Mouse (Mus musculus) lung, embryonic 15.5 days (tissue): ENCODE data around the gene Nup54. TPM values are rescaled to one million over a fixed set of nuclear protein-coding genes. Genes with fewer than 3 reads are reported as not detected.

Experiments
- ATAC-seq: fragments of 200-750 bp; cut with Nextera tagmentation; 2 replicates; pipeline ENCODE4 v1.8.0; 2017; ENCODE audit warnings: moderate number of reproducible peaks, borderline replicate concordance; ENCODE audit not compliant: low FRiP score, low TSS enrichment; ENCODE audit errors: extremely low read depth
- H3K27ac ChIP-seq: fragments of 300-500 bp; sonication (generic); 2 replicates; pipeline ENCODE4 v1.5.1; 2015; ENCODE audit warnings: moderate library complexity, mild to moderate bottlenecking, inconsistent platforms
- H3K27me3 ChIP-seq: fragments of 300-500 bp; sonication (generic); 2 replicates; pipeline ENCODE4 v1.6.1; 2015; ENCODE audit warnings: inconsistent platforms
- H3K36me3 ChIP-seq: fragments of 300-500 bp; sonication (generic); 2 replicates; pipeline ENCODE4 v1.6.1; 2015; ENCODE audit warnings: inconsistent platforms
- H3K4me1 ChIP-seq: fragments of 300-500 bp; sonication (generic); 2 replicates; pipeline ENCODE4 v1.6.1; 2015; ENCODE audit warnings: inconsistent platforms
- H3K4me2 ChIP-seq: fragments of 300-500 bp; sonication (generic); 2 replicates; pipeline ENCODE4 v1.6.1; 2015; ENCODE audit warnings: inconsistent platforms, mild to moderate bottlenecking, moderate library complexity
- H3K4me3 ChIP-seq: fragments of 300-500 bp; sonication (generic); 2 replicates; pipeline ENCODE4 v1.5.1; 2015; ENCODE audit warnings: mild to moderate bottlenecking, inconsistent platforms
- H3K9ac ChIP-seq: fragments of 300-500 bp; sonication (generic); 2 replicates; pipeline ENCODE4 v1.6.1; 2015; ENCODE audit warnings: inconsistent platforms
- H3K9me3 ChIP-seq: fragments of 300-500 bp; sonication (generic); 2 replicates; pipeline ENCODE4 v1.6.1; 2016; ENCODE audit warnings: inconsistent platforms
- WGBS: fragments of 180-500 bp; shearing (Covaris S2); methylation state at CpG from one replicate; pipeline ENCODE4 v1.1.7; 2015; 5-methylcytosine and 5-hydroxymethylcytosine counted together
- polyA plus RNA-seq: library from polyadenylated mRNA; unstranded; fragments of >200 nt; fragmentation: Nextera tagmentation; extraction: Ambion mirVana; gene quantifications from 2 replicates; pipeline ENCODE4 v1.2.1, GENCODE M21; 2015

The Nup54 gene
- polyA plus RNA-seq, 1 experiment from 2014 or later = 56.8 TPM

GRCm38 (mm10) chr5:92446736-92447135 is 11.7 kb upstream of the Nup54 start:
- Histone ChIP-seq H3K9ac (no peak overlapping the region), H3K4me3 (no peak overlapping the region), H3K27ac (no peak overlapping the region), H3K9me3 (no peaks in the 10 kb centered on the region), H3K4me1 (no peaks in the 10 kb centered on the region), H3K36me3 (peaks cover 70% of the 10 kb centered on the region), H3K4me2 (no peak overlapping the region), H3K27me3 (no peaks in the 10 kb centered on the region)
- WGBS = 93% methylated on average over 5 of the region's 5 CpGs
- no peak for ATAC-seq

GRCm38 (mm10) chr5:92445016-92445415 is 10.0 kb upstream of the Nup54 start:
- Histone ChIP-seq H3K27me3 (no peaks in the 10 kb centered on the region), H3K9ac (no peak overlapping the region), H3K36me3 (peaks cover 55% of the 10 kb centered on the region), H3K27ac (no peak overlapping the region), H3K9me3 (no peaks in the 10 kb centered on the region), H3K4me2 (no peak overlapping the region), H3K4me1 (no peaks in the 10 kb centered on the region), H3K4me3 (no peak overlapping the region)
- no peak for ATAC-seq
- WGBS = 88% methylated on average over 2 of the region's 2 CpGs

GRCm38 (mm10) chr5:92442914-92443313 is 7.9 kb upstream of the Nup54 start:
- H3K27ac ChIP-seq = no peak overlapping the region

GRCm38 (mm10) chr5:92441494-92441893 is 6.5 kb upstream of the Nup54 start:
- Histone ChIP-seq H3K4me2 (no peak overlapping the region), H3K27ac (no peak overlapping the region), H3K36me3 (peaks cover 21% of the 10 kb centered on the region), H3K9ac (no peak overlapping the region), H3K9me3 (no peaks in the 10 kb centered on the region), H3K4me3 (no peak overlapping the region), H3K27me3 (no peaks in the 10 kb centered on the region), H3K4me1 (no peaks in the 10 kb centered on the region)
- 61% methylated on average over 5 of the region's 5 CpGs for WGBS
- no peak for ATAC-seq

More at GRCm38 (mm10) chr5:92442914-92443313, 7.9 kb upstream of the Nup54 start:
- Histone ChIP-seq H3K4me2 (no peak overlapping the region), H3K36me3 (peaks cover 34% of the 10 kb centered on the region), H3K9me3 (no peaks in the 10 kb centered on the region), H3K9ac (no peak overlapping the region), H3K27me3 (no peaks in the 10 kb centered on the region), H3K4me3 (no peak overlapping the region), H3K4me1 (no peaks in the 10 kb centered on the region)
- no peak for ATAC-seq
- 28% methylated on average over 7 of the region's 7 CpGs for WGBS

- Histone ChIP-seq H3K9me3 (no peaks in the 10 kb centered on the region), H3K27ac (no peak overlapping the region), H3K9ac (no peak overlapping the region), H3K27me3 (no peaks in the 10 kb centered on the region), H3K4me1 (peaks cover 8% of the 10 kb centered on the region), H3K36me3 (peaks cover 4% of the 10 kb centered on the region; the same call in 1 of the 2 replicates), H3K4me2 (no peak overlapping the region), H3K4me3 (no peak overlapping the region)
- 80% methylated on average over 8 of the region's 8 CpGs for WGBS
- no peak for ATAC-seq
Measured at GRCm38 (mm10) chr5:92438540-92438939, 3.5 kb upstream of the Nup54 start.

- Histone ChIP-seq H3K4me3 (peak overlapping the region; percentile 68), H3K36me3 (no peaks in the 10 kb centered on the region; the same call in 1 of the 2 replicates), H3K27me3 (no peaks in the 10 kb centered on the region), H3K27ac (peak overlapping the region; percentile 87), H3K4me1 (peaks cover 15% of the 10 kb centered on the region), H3K9me3 (no peaks in the 10 kb centered on the region), H3K9ac (peak overlapping the region; percentile 98), H3K4me2 (peak overlapping the region; percentile 84)
- ATAC-seq = peak; percentile 81
- 0% methylated on average over 17 of the region's 39 CpGs for WGBS
Measured at GRCm38 (mm10) chr5:92434571-92434985, 441 bp downstream of the Nup54 start.

- Histone ChIP-seq H3K4me3 (peak overlapping the region; percentile 68), H3K36me3 (peaks cover 5% of the 10 kb centered on the region), H3K4me1 (peaks cover 15% of the 10 kb centered on the region), H3K9me3 (no peaks in the 10 kb centered on the region), H3K27me3 (no peaks in the 10 kb centered on the region), H3K9ac (peak overlapping the region; percentile 98), H3K4me2 (peak overlapping the region; percentile 84), H3K27ac (peak overlapping the region; percentile 87; the same call in 1 of the 2 replicates)
- WGBS = under 1% methylated on average over 12 of the region's 12 CpGs
- no peak for ATAC-seq
Measured at GRCm38 (mm10) chr5:92434070-92434469, 949 bp downstream of the Nup54 start.

- 75% methylated on average over 7 of the region's 7 CpGs for whole genome bisulfite sequencing
- Histone ChIP-seq H3K9me3 (no peaks in the 10 kb centered on the region; the same call in 1 of the 2 replicates), H3K4me3 (no peak overlapping the region), H3K4me1 (peaks cover 15% of the 10 kb centered on the region), H3K9ac (no peak overlapping the region), H3K4me2 (no peak overlapping the region), H3K27ac (no peak overlapping the region), H3K36me3 (peaks cover 27% of the 10 kb centered on the region), H3K27me3 (no peaks in the 10 kb centered on the region)
- no peak for ATAC-seq
Measured at GRCm38 (mm10) chr5:92431611-92432010, 3.4 kb downstream of the Nup54 start.

- H3K4me2 ChIP-seq = no peak overlapping the region
- no peaks in the 10 kb centered on the region for H3K27me3 ChIP-seq
- H3K4me1 ChIP-seq = peaks cover 15% of the 10 kb centered on the region
- peaks cover 30% of the 10 kb centered on the region for H3K36me3 ChIP-seq
- H3K9me3 ChIP-seq = no peaks in the 10 kb centered on the region; the same call in 1 of the 2 replicates
- no peak overlapping the region for H3K9ac ChIP-seq
- H3K4me3 ChIP-seq = no peak overlapping the region
- no peak overlapping the region for H3K27ac ChIP-seq
- WGBS = 83% methylated on average over 5 of the region's 5 CpGs
- ATAC-seq = no peak
Measured at GRCm38 (mm10) chr5:92430723-92431122, 4.3 kb downstream of the Nup54 start.

- no peak overlapping the region for H3K27ac ChIP-seq
- no peaks in the 10 kb centered on the region; the same call in 1 of the 2 replicates for H3K9me3 ChIP-seq
- peaks cover 83% of the 10 kb centered on the region for H3K36me3 ChIP-seq
- no peak overlapping the region for H3K9ac ChIP-seq
- no peaks in the 10 kb centered on the region for H3K27me3 ChIP-seq
- 91% methylated on average over 11 of the region's 11 CpGs for WGBS
- no peak overlapping the region for H3K4me3 ChIP-seq
- H3K4me1 ChIP-seq = no peaks in the 10 kb centered on the region
- no peak for ATAC-seq
- H3K4me2 ChIP-seq = no peak overlapping the region
Measured at GRCm38 (mm10) chr5:92424126-92424525, 10.9 kb downstream of the Nup54 start.

GRCm38 (mm10) chr5:92413982-92414375 is 21.0 kb downstream of the Nup54 start:
- H3K9ac ChIP-seq = no peak overlapping the region
- no peaks in the 10 kb centered on the region for H3K27me3 ChIP-seq
- ATAC-seq = no peak
- H3K4me2 ChIP-seq = no peak overlapping the region
- peaks cover 36% of the 10 kb centered on the region for H3K36me3 ChIP-seq
- H3K4me1 ChIP-seq = no peaks in the 10 kb centered on the region
- H3K4me3 ChIP-seq = no peak overlapping the region
- 81% methylated on average over 8 of the region's 8 CpGs for WGBS
- no peak overlapping the region for H3K27ac ChIP-seq
- H3K9me3 ChIP-seq = no peaks in the 10 kb centered on the region

GRCm38 (mm10) chr5:92413271-92413981 is 21.6 kb downstream of the Nup54 start:
- Histone ChIP-seq H3K9ac (no peak overlapping the region), H3K4me1 (no peaks in the 10 kb centered on the region), H3K4me3 (no peak overlapping the region), H3K27me3 (no peaks in the 10 kb centered on the region), H3K36me3 (peaks cover 32% of the 10 kb centered on the region), H3K27ac (no peak overlapping the region), H3K9me3 (no peaks in the 10 kb centered on the region), H3K4me2 (no peak overlapping the region)
- 86% methylated on average over 11 of the region's 11 CpGs for WGBS
- 0 out of 2 replicates have a peak, but pooled peaks have one; percentile 31 for ATAC-seq
